Mouse (Mus musculus) heart, adult 8-10 months (tissue): ENCODE measurements around the gene Scd3. TPM values are rescaled to one million over a fixed set of nuclear protein-coding genes. Genes with fewer than 3 reads are reported as not detected.

ENCODE experiments used
- total RNA-seq, 4 experiments: library from RNA; stranded (reverse); gene quantifications; 2 replicates each; pipeline ENCODE4 v1.2.4; 2022

Scd3 gene
- total RNA-seq, 4 experiments from 2014 or later: 0.19 to 0.35 TPM; not detected in 2

Other genes starting within 250 kb of the Scd3 start
- under 1 TPM in 3 of 4 experiments, not detected in 1; 0.19 to 0.22 (median 0.19) TPM for gene Cpn1, start 216.7 kb upstream of the Scd3 start, total RNA-seq
- gene Cyp2c23, start 174.1 kb upstream of the Scd3 start, total RNA-seq: not detected
- gene Erlin1, start 133.5 kb upstream of the Scd3 start, total RNA-seq: 10 to 100 TPM in 1 of 4 experiments, 1 to 10 TPM in 3; 6.7 to 11.7 (median 7.7) TPM
- 10 to 100 TPM; 27.2 to 33.0 (median 29.3) TPM for gene Chuk, start 95.8 kb upstream of the Scd3 start, total RNA-seq
- gene Cwf19l1, start 67.4 kb upstream of the Scd3 start, total RNA-seq: 10 to 100 TPM in 1 of 4 experiments, 1 to 10 TPM in 3; 7.3 to 10.3 (median 9.0) TPM
- 10 to 100 TPM; 14.1 to 21.6 (median 18.3) TPM for gene Bloc1s2, start 56.8 kb upstream of the Scd3 start, total RNA-seq
- not detected for gene Pkd2l1, start 10.8 kb upstream of the Scd3 start, total RNA-seq
- gene Scd2, start 90.4 kb downstream of the Scd3 start, total RNA-seq: 10 to 100 TPM in 1 of 4 experiments, 1 to 10 TPM in 3; 7.5 to 10.2 (median 9.4) TPM
- 1 to 10 TPM; 2.6 to 5.1 (median 3.1) TPM for gene Scd4, start 129.8 kb downstream of the Scd3 start, total RNA-seq
- gene Scd1, start 204.6 kb downstream of the Scd3 start, total RNA-seq: 10 to 100 TPM; 14.9 to 24.2 (median 20.9) TPM